Mouse (Mus musculus) c-Kit-negative CD71-positive TER-119-positive erythroid progenitor cells, embryonic 14.5 days (primary cell): ENCODE measurements around the gene Ttc14.

Experiments
- DNase-seq: peaks from one replicate; pipeline ENCODE4 v3.0.0-alpha.2; 2013; ENCODE audit warnings: low read depth, low spot score

Ttc14 gene

DNA sequence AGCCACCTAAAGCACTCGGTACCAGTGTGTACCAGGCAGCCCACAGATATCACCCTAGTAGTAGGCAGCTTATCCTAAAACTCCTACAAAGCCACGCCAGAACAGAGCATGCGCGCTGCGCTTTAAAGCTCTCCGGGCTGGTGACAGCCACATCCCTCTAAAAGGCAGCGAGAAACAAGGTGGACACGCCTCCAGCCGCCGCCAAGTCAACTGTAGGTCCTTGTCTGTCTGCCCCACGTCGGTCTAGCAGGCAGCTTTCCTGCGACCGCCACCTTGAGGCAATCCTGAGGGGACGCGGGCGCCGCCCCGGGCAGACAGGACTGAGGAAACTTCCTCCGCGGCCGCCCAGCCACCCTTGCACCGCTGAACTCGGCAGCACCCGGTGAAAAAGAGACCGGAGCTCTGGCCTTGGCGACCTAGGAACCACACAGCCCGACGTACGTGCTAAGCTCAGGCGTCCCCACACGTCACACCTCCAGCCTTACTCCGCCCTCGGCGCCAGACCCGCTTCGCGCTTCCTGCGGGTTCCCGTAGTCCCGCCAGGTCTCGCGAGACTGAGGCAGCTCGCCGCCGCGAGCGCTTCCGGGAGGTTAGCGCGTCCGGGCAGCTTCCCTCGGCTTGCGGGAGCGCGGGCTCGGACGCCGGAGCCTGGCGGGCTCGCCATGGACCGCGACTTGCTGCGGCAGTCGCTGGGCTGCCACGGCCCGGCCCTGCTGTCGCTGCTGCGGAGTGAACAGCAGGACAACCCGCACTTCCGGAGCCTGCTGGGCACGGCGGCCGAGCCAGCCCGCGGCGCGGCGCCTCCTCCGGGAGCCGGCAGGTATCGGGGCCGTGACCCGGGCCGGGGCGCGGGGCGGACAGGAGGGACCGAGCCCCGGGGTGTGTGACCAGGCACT is at the start of gene Ttc14:
TSS of gene Ttc14 (plus strand) at position 216 of the 896 bp plus-strand sequence.
- peak; percentile 95 for DNase-seq

DNA sequence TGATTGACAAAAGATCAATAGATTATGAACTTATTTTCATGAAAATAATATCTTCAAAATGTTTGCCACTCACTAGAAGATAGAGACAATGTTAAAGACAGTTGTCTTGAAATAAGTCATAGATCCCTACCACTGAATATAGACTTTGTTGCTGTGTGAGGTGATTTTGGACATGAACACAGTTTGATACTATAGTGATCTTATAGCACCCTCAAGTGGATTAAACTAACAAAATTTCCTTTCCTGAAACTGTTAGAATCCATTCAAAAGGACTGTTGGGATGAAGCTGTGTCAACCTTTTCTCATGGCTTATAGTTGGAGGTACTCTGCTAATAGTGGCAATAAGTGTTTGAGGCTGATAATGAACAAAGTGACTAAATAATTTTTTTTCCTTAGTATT is 8.7 kb upstream of the Ttc14 start:
- DNase-seq = no peak

DNA sequence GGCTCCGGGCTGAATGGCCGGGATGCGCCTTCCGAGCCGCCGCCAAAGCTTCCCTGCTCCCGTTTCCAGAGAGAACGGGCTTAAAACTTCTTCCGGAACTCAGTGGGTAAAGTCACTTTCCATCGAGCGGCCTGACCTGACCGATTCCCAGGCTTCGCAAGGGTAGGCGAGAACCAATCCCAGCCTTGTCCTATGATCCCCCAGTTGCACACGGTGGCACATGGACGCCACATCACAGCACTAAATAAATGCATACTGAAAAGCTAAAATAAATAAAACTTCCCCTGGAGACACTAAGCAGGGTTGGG is 835 bp downstream of the Ttc14 start:
- DNase-seq = no peak

DNA sequence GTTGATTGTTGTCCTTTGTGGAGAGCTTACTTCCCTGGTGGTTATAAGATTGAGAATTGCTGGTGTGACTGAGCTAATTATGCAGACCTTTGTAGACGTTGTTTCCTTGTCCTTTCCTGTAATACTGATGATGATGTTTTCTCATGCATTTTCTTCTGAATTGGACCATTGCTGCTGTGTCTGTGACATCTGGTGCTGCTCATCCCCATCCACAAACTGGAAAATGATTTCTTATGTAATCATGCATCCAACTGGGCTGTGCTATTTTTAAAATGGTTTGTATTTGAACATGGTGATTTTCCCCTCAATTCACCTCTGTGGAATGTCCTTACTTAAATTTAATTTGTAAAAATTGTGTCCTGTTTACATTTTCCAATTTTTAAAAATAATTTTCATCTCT is 7.5 kb downstream of the Ttc14 start:
- DNase-seq = no peak

DNA sequence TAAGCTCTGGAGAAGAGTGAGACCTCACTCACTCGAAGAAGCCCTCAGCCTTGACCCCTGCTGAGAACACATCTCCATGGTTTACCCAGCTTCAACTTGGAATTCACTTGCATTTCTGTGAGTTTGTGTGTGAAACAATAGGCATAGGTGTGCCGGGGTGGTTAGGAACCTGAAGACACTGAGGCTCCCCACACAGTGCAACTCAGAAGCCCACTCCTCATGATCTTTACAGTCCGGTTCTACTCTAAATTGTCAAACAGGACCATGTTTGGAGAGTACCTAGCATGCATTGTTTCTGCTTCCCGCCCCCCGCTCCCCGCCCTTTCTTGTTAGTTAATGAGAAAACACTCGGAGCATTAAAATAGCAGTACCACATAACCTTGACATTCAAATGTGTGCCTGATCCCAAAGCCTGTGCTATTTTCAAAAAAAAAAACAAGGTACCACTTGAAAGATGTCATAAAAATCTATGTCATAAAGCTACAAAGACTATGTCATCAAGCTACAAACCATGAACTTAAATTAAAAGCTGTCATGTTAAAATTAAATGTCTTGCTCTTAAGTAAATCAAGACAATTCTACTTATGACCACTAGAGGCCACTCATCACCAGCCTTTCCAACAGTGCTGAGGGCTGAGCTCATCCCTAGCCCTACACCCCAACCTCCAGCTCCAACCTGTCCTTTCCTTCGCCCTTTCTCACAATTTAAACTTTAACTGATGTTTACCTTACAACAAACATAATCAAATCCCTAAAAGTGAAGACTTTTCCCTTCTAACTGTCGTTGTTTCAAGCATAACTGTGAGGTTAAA is 24.7 kb downstream of the Ttc14 start:
- DNase-seq = peak; percentile 12

DNA sequence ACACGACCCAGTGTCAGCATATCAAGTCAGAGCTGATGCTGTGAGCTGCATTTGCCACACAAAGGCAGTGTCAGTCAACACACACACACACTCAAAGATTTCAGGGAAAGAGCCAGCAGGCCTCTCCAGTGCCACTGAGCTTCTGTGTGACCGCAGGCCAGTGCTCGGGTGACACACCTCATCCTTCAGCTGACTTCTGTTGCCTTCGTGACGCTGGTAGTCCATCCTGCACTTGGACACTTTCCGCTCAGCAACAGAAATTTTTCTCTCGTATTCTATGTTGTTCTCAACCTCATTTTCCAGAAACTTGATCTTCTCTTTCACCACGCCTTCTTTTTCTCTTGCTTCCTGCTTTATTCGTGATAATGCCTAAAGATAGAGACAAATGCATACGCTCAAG is 32.7 kb downstream of the Ttc14 start:
- DNase-seq = no peak

DNA sequence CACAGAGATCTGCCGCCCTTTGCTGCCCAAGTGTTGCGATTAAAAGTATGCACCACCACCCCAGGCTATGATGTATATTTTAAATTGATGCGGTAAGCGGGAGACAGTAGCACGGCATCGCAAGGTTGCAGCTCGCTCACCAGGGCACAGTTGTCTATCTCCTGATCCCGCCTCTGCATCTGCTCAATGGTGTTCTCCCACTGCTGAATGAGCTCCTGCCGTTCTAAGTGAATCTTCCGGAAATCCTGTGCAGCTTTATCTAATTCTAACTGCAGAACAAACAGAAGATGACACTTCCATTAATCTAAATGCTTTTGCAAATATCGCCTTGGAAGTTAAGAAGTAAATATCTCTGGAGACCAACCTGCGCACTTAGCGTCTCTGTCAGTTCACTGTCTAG is 36.9 kb downstream of the Ttc14 start:
- no peak for DNase-seq

DNA sequence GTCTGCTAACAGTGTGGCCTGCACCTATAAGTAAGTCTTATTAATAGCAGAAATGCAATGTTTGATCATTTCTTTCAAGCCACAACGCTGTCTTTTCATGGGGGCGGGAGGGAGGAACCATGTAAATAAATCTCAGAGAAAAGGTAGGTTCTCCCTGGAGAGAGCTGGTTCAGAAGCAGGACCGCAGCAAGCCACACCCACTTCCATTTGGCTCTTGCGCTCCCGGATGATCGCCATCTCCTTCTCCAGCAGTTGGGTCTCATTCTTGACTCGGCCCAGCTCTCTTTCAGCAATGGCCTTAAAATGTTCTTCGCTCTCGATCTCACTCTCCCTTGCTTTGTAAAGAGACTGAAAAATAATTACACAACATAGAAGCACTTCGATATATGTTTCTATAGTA is 39.2 kb downstream of the Ttc14 start:
- no peak for DNase-seq

DNA sequence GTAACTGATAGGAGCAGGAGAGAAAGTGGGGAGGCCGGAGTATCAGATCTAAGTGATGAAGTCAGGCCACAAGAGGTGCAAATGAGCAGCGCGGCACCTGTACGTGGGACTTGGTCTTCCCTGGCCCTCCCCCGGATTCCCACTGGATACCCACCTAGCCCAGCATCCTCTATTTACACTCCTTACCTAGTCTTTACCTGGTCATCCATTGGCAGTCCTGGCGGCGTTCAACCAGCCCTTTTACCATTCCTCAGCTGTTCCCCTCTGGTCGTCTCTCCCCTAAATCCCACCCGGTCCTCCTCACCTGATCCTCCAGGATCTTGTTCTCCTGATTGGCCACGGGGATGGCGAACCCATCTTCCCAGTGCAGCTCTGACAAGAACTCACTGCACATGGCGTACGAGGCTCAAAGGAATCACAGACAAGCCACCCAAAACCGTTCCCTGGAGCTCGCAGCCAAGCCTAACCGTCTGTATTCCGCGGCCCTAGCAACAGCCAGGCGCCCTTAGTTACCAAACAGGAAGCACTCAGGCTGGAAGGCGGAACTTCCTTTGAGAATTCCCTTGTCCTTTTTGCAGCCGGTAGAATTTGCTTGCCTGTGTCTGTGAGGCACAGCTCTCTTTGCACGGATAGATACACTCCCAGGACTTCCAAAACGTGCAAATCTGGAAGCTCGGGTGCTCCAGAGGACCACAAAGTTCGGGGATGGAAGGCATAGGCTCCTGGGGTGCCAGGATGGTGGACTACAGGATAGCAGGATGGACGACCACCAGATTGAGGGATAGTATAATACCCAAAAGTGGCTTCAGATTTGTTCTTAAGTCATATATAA is 44.4 kb downstream of the Ttc14 start, which contains the start of gene Ccdc39:
TSS of gene Ccdc39 (minus strand) at position 510 of the 832 bp plus-strand sequence.
- no peak for DNase-seq

DNA sequence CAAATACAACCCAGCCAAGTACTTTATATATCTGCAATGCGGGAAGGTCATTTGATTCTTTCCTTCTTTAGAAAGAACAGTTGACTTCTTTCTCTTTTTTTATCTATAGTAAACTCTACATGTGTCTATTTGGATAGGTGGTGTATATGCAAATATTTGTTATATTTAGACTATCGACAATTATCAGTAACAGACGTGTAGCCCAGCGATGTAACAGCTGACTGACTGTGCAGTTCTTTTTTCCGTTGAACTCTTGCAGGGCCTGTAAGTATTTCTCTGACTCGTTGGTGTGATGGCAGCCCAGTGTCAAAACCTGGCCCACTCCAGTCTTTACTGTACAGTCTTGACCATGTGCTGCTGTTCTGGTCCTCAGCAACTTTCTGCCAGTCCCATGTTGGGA is 47.0 kb downstream of the Ttc14 start:
- no peak for DNase-seq

DNA sequence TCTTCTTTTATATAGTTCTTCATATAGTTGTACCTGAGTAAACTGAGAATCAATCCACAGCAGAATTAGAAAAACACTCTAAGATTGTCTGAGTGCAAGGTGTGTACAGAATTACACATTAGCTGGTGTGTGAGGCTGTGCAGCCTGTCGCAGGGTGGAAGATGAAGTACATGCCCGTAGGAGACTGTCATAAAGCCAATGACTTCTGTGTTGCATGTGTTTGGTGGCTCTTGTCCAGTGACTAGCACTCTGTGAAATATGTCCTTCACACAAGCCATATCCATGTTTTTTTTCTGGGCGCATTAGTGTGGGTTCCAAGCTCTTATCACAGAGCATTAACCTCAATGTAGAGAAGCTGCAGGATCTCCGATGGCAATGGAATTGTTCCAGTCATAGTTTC is 51.2 kb downstream of the Ttc14 start:
- no peak for DNase-seq

DNA sequence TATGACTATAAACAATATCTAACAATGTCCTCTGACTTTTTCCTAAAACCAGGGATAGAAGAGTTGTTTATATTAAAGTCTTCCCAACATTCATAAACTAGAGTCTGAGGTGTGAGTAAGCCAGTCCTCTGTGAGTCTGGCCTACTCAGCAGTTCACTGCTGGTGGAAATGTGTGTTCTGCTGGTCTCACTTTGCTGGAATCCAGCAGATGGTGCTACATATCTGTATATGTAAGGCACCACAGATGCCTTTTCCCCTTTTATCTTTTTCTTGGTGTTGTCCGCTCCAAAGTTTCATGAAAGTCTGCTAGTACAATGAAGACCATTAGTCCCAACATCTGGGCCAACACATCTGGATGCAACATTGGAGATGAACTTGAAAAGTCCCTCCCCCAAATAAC is 53.4 kb downstream of the Ttc14 start:
- DNase-seq = no peak

DNA sequence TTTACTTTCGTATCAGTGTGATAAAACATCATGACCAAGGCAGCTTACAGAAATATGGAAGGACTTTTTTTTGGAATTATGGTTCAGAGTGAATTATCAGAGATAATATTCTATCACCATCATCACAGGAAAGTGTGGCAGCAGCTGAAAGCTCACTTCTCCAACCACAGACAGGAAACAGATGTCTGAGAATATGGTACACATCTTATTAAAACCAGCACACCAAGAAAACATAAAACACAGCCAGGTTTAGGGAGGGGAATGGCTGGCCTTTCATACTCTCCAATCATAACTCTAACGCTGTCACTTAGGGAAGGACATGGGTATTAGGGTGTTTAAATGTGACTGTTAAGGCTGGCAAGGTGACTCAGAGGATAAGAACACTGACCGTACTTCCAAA is 59.3 kb downstream of the Ttc14 start:
- no peak for DNase-seq

DNA sequence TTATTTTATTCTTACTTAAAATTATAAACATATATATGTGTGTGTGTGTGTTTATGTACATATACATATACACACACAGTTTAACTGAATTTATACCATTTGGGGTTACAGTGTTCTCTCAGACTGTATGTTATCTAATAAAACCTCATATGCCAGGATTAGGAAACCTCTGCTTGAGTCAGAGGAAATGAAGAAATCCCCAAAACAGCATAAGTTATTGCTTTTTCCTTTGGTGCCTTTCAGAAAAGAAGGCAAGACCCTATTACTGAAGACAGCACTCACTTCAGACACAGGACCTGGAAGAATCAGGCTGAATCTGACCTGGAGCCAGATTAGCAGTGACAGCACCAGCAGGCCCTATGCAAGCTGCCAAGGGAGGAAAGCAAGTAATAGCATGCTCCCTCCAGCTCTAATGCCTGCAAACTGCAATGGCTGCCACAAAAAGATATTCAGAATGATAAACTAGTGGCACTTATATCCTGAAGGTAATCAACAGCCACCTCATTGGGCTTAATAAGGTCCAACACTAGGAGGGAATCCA is 64.4 kb downstream of the Ttc14 start:
- no peak for DNase-seq
